ENCODE assay signal across 8 mouse cellular contexts in genomic region chr12:69197378-69198163, GRCm38 (mm10). TPM values are rescaled to one million over a fixed set of nuclear protein-coding genes. Genes with fewer than 3 reads are reported as not detected.
DNase-seq lines count a peak whose midpoint lies in the region; ATAC-seq lines count a peak whose summit lies in the region.

No protein-coding gene starts in this region.

- H3K36me3 ChIP-seq in forebrain, embryonic 14.5 days (ENCODE audit: control insufficient read depth, insufficient read depth, low read length), result peaks cover 24% of the 10 kb centered on the region

- H3K27me3 ChIP-seq in forebrain, embryonic 14.5 days (replicated peaks; ENCODE audit: control insufficient read depth, insufficient read depth, low read length), result no peaks in the 10 kb centered on the region

- peak; percentile 83 for DNase-seq in MN1 (ENCODE audit: low spot score)
- peak; percentile 61 for DNase-seq in c-Kit-positive CD71-positive TER-119-positive erythroid progenitor cells, embryonic 14.5 days (ENCODE audit: low spot score)
- DNase-seq in forebrain, embryonic 14.5 days (ENCODE audit: low spot score), result peak; percentile 51
- DNase-seq in heart, postnatal 25 days (ENCODE audit: low spot score), result peak; percentile 27
- peak; percentile 42 to 65 for DNase-seq in layer of hippocampus, postnatal 25 days (ENCODE audit: extremely low spot score in 1 of 2, low spot score in 1 of 2)
- peak; percentile 60 for DNase-seq in lung, postnatal 14 days
- DNase-seq in ovary, postnatal 14 days (ENCODE audit: low spot score), result peak; percentile 46
- DNase-seq in thymus, postnatal 14 days, result peak; percentile 54

- peak overlapping the region; percentile 87 for H3K9ac ChIP-seq in forebrain, embryonic 14.5 days (ENCODE audit: low read length)

- H3K4me3 ChIP-seq in forebrain, embryonic 14.5 days (ENCODE audit: low read depth, low read length), result peak overlapping the region; percentile 83

- peak overlapping the region; percentile 96 for H3K4me2 ChIP-seq in forebrain, embryonic 14.5 days (ENCODE audit: low read length)

- peak overlapping the region; percentile 86 for H3K27ac ChIP-seq in forebrain, embryonic 14.5 days (ENCODE audit: low read depth, low read length)

- H3K9me3 ChIP-seq in forebrain, embryonic 14.5 days (replicated peaks; ENCODE audit: control insufficient read depth, low read length), result no peaks in the 10 kb centered on the region

- peak; percentile 78 for ATAC-seq in forebrain, embryonic 14.5 days

- under 1% methylated on average over 84 of the region's 94 CpGs for WGBS in forebrain, embryonic 14.5 days

- intact Hi-C loops in heart, postnatal 25 days (cut with DNase I), result loop anchor here (5.0 kb wide), 1 partner anchor 100 kb away; the partner anchor contains the start of gene Klhdc2

- H3K4me1 ChIP-seq in forebrain, embryonic 14.5 days (ENCODE audit: control insufficient read depth, insufficient read depth, low read length), result peaks cover 11% of the 10 kb centered on the region

RNA-seq across cellular contexts. Expression of gene Dnaaf2, which starts 0.7 kb away (rescaled TPM):
- polyA plus RNA-seq in forebrain, embryonic 14.5 days (2014; fragmentation: Nextera tagmentation; extraction: Ambion mirVana), result 5.2 TPM in 2 replicates
- under 1 TPM; 0.34 to 0.56 TPM for total RNA-seq in heart, postnatal 25 days (2021)
- 1 to 10 TPM; 1.9 to 2.1 TPM for total RNA-seq in layer of hippocampus, postnatal 25 days (2021)

RNA-seq across cellular contexts. Expression of gene Gm49383, which starts 0.7 kb away (rescaled TPM):
- 22.7 and 26.1 TPM in 2 replicates for polyA plus RNA-seq in forebrain, embryonic 14.5 days (2014; fragmentation: Nextera tagmentation; extraction: Ambion mirVana)
- 1 to 10 TPM; 2.6 to 4.5 TPM for total RNA-seq in heart, postnatal 25 days (2021)
- total RNA-seq in layer of hippocampus, postnatal 25 days (2021), result 1 to 10 TPM; 3.4 to 7.7 TPM

RNA-seq across cellular contexts. Expression of gene Gm49384, which starts 6.5 kb away (rescaled TPM):
- polyA plus RNA-seq in forebrain, embryonic 14.5 days (2014; fragmentation: Nextera tagmentation; extraction: Ambion mirVana), result 20.9 and 22.1 TPM in 2 replicates
- 1 to 10 TPM; 2.3 to 3.7 TPM for total RNA-seq in heart, postnatal 25 days (2021)
- 1 to 10 TPM; 3.4 to 3.8 TPM for total RNA-seq in layer of hippocampus, postnatal 25 days (2021)

RNA-seq across cellular contexts. Expression of gene Mgat2, which starts 13.6 kb away (rescaled TPM):
- polyA plus RNA-seq in forebrain, embryonic 14.5 days (2014; fragmentation: Nextera tagmentation; extraction: Ambion mirVana), result 35.5 and 38.6 TPM in 2 replicates
- total RNA-seq in heart, postnatal 25 days (2021), result 10 to 100 TPM; 19.6 to 20.0 TPM
- total RNA-seq in layer of hippocampus, postnatal 25 days (2021), result 10 to 100 TPM; 27.4 to 29.6 TPM

RNA-seq across cellular contexts. Expression of gene Rpl36al, which starts 13.7 kb away (rescaled TPM):
- polyA plus RNA-seq in forebrain, embryonic 14.5 days (2014; fragmentation: Nextera tagmentation; extraction: Ambion mirVana), result 338 and 389 TPM in 2 replicates
- total RNA-seq in heart, postnatal 25 days (2021), result 100 to 1,000 TPM; 224 to 242 TPM
- 100 to 1,000 TPM; 177 to 208 TPM for total RNA-seq in layer of hippocampus, postnatal 25 days (2021)

Comparison
In these comparisons a context has a peak if more than half of its experiments do, and no peak if none do; other contexts are left out.
1. Peak in every context shown above with its lines: DNase-seq, ATAC-seq, H3K4me3 ChIP-seq and H3K27ac ChIP-seq.
2. DNase-seq: peak in every context shown above with its lines; median percentile 83 in MN1; 61 in c-Kit-positive CD71-positive TER-119-positive erythroid progenitor cells, embryonic 14.5 days; 60 in lung, postnatal 14 days; 54 in thymus, postnatal 14 days; 54 in layer of hippocampus, postnatal 25 days; 51 in forebrain, embryonic 14.5 days; 46 in ovary, postnatal 14 days; 27 in heart, postnatal 25 days.